ENCODE assay signal across 8 mouse cellular contexts in the genomic region with DNA sequence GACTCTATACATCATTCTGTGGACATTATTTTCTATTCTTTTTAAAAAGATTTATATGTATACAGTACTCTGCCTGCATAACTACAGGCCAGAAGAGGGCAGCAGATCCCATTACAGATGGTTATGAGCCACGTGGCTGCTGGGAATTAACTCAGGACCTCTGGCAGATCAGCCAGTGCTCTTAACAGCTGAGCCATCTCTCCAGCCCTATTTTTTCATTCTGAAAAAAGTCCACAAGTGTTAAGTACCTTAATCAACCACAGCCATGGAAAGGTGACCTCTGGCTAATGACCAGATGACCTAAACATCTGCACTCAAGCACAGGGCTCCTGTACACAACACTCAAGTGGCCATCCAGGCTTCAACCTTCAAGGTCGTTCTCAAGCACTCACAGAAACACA. TPM values are rescaled to one million over a fixed set of nuclear protein-coding genes. Genes with fewer than 3 reads are reported as not detected.
DNase-seq lines count a peak whose midpoint lies in the region.

No protein-coding gene starts in this region.

- peak; percentile 26 for DNase-seq in left cerebral cortex, postnatal 4 days
- DNase-seq in left cerebral cortex, postnatal 25 days (ENCODE audit: low spot score in 2 of 2), result no peak
- peak; percentile 84 for DNase-seq in R1 (ENCODE audit: low read depth, low spot score)
- DNase-seq in induced T-regulatory cell, adult 2 months (ENCODE audit: low read depth), result peak; percentile 58
- peak; percentile 17 for DNase-seq in lung, postnatal 14 days
- DNase-seq in heart, postnatal 36 days, result no peak
- DNase-seq in spleen, postnatal 14 days (ENCODE audit: low spot score in 2 of 2), result no peak
- DNase-seq in right cerebral cortex, postnatal 25 days, result no peak

- intact Hi-C loops in left cerebral cortex, postnatal 4 days (cut with DNase I), result no loop called here
- intact Hi-C loops in left cerebral cortex, postnatal 25 days (cut with DNase I), result no loop called here
- intact Hi-C loops in heart, postnatal 36 days (cut with DNase I), result no loop called here

RNA-seq across cellular contexts. Expression of gene 1700001P01Rik, which starts 1.4 kb away (rescaled TPM):
- 1 to 10 TPM in 1 of 2 experiments, not detected in 1; 2.0 TPM for total RNA-seq in left cerebral cortex, postnatal 4 days (2021)
- under 1 TPM; 0.62 to 0.78 TPM for total RNA-seq in left cerebral cortex, postnatal 25 days (2021)
- total RNA-seq in heart, postnatal 36 days (2021), result not detected

RNA-seq across cellular contexts. Expression of gene Rpl23, which starts 5.1 kb away (rescaled TPM):
- 100 to 1,000 TPM; 614 to 660 TPM for total RNA-seq in left cerebral cortex, postnatal 4 days (2021)
- 100 to 1,000 TPM; 340 to 351 TPM for total RNA-seq in left cerebral cortex, postnatal 25 days (2021)
- total RNA-seq in heart, postnatal 36 days (2021), result 100 to 1,000 TPM; 522 TPM

RNA-seq across cellular contexts. Expression of gene Cwc25, which starts 10.8 kb away (rescaled TPM):
- 10 to 100 TPM; 17.6 to 20.4 TPM for total RNA-seq in left cerebral cortex, postnatal 4 days (2021)
- total RNA-seq in left cerebral cortex, postnatal 25 days (2021), result 10 to 100 TPM; 18.7 to 20.2 TPM
- total RNA-seq in heart, postnatal 36 days (2021), result 1 to 10 TPM; 7.5 to 7.9 TPM

RNA-seq across cellular contexts. Expression of gene Lasp1, which starts 21.7 kb away (rescaled TPM):
- 100 to 1,000 TPM; 190 to 199 TPM for total RNA-seq in left cerebral cortex, postnatal 4 days (2021)
- 100 to 1,000 TPM; 192 to 202 TPM for total RNA-seq in left cerebral cortex, postnatal 25 days (2021)
- total RNA-seq in heart, postnatal 36 days (2021), result 10 to 100 TPM; 37.7 to 40.7 TPM

RNA-seq across cellular contexts. Expression of gene Pip4k2b, which starts 32.6 kb away (rescaled TPM):
- 100 to 1,000 TPM; 180 to 185 TPM for total RNA-seq in left cerebral cortex, postnatal 4 days (2021)
- 100 to 1,000 TPM; 111 to 118 TPM for total RNA-seq in left cerebral cortex, postnatal 25 days (2021)
- total RNA-seq in heart, postnatal 36 days (2021), result 10 to 100 TPM; 20.6 to 21.7 TPM

Comparison
In these comparisons a context has a peak if more than half of its experiments do, and no peak if none do; other contexts are left out.
1. DNase-seq: peak in left cerebral cortex, postnatal 4 days (single experiment), R1 (single experiment), induced T-regulatory cell, adult 2 months (single experiment) and lung, postnatal 14 days (single experiment); none in left cerebral cortex, postnatal 25 days (0 of 2), heart, postnatal 36 days (0 of 2), spleen, postnatal 14 days (0 of 2) and right cerebral cortex, postnatal 25 days (single experiment).